Mouse (Mus musculus) G1E (cell line): Measurements from ENCODE around the gene Dars2. TPM values are rescaled to one million over a fixed set of nuclear protein-coding genes. Genes with fewer than 3 reads are reported as not detected.

Experiments used
- ATAC-seq: 2 replicates; pipeline ENCODE4 v1.8.0; 2016; ENCODE audit warnings: mild to moderate bottlenecking; ENCODE audit not compliant: insufficient number of reproducible peaks, poor library complexity, low FRiP score, severe bottlenecking; ENCODE audit errors: extremely low read depth
- DNase-seq: peaks from one replicate; pipeline ENCODE4 v3.0.0; 2012; ENCODE audit warnings: low spot score
- H3K27me3 ChIP-seq: 2 replicates; pipeline ENCODE4 v1.6.1; 2012; ENCODE audit warnings: mild to moderate bottlenecking, low read length, inconsistent platforms; ENCODE audit not compliant: insufficient read depth
- H3K36me3 ChIP-seq: replicated peaks from 2 replicates; pipeline ENCODE3; 2012; ENCODE audit warnings: mild to moderate bottlenecking, inconsistent platforms
- H3K4me1 ChIP-seq: 2 replicates; pipeline ENCODE4 v1.6.1; 2012; ENCODE audit warnings: low read depth, low read length, inconsistent platforms, mixed read lengths; ENCODE audit not compliant: insufficient read depth
- H3K4me3 ChIP-seq: 2 replicates; pipeline ENCODE4 v1.5.1; 2012; ENCODE audit warnings: low read depth, mild to moderate bottlenecking, inconsistent platforms, low read length, moderate library complexity, mixed read lengths
- H3K9me3 ChIP-seq: replicated peaks from 2 replicates; pipeline ENCODE4 v1.6.1; 2012; ENCODE audit warnings: inconsistent platforms
- CTCF ChIP-seq: IDR thresholded peaks from 2 replicates; pipeline ENCODE4 v1.5.1; 2012; ENCODE audit warnings: low read depth, low read length, inconsistent platforms, mixed read lengths
- GATA1 ChIP-seq: IDR thresholded peaks from 2 replicates; pipeline ENCODE4 v1.6.1; 2012; ENCODE audit warnings: borderline replicate concordance, low read length, inconsistent platforms, mixed read lengths
- GATA2 ChIP-seq: IDR thresholded peaks from 2 replicates; pipeline ENCODE4 v1.6.1; 2012; ENCODE audit warnings: low read depth, low read length, inconsistent platforms, borderline replicate concordance
- POLR2AphosphoS5 ChIP-seq: IDR thresholded peaks from 2 replicates; pipeline ENCODE4 v1.6.1; 2012; ENCODE audit warnings: low read depth, low read length, inconsistent platforms; ENCODE audit not compliant: insufficient replicate concordance
- TAL1 ChIP-seq: conservative IDR thresholded peaks from 2 replicates; pipeline ENCODE4 v1.6.1; 2012; ENCODE audit warnings: low read depth, low read length, inconsistent platforms, mixed read lengths
- polyA plus RNA-seq: library from polyadenylated mRNA; stranded (reverse); fragments of >175 nt; gene quantifications from 2 replicates; pipeline ENCODE4 v1.2.3, GENCODE M21; 2012
- total RNA-seq, 2 experiments: library from RNA; stranded (forward) in 1 of 2; stranded (reverse) in 1 of 2; fragments of 200-1000 nt in 1 of 2; fragments of >200 nt in 1 of 2; fragmentation: Nextera tagmentation in 1 of 2; gene quantifications; 2 replicates each; pipeline ENCODE4 v1.2.3; 2014 to 2017

The Dars2 gene
- total and polyA plus RNA-seq, 3 experiments: 3.8 to 41.1 (median 39.1) TPM

- no peaks in the 10 kb centered on the region for H3K27me3 ChIP-seq
- ATAC-seq: no peak
- peaks cover 16% of the 10 kb centered on the region for H3K4me1 ChIP-seq
- H3K4me3 ChIP-seq: no peak overlapping the region
- H3K9me3 ChIP-seq: no peaks in the 10 kb centered on the region
- H3K36me3 ChIP-seq: peaks cover 77% of the 10 kb centered on the region
- TF ChIP-seq POLR2AphosphoS5 (peak; percentile 83; the same call in 1 of the 2 replicates), TAL1 (no peak), CTCF (no peak), GATA2 (no peak), GATA1 (no peak)
- DNase-seq: no peak
Observed at GRCm38 (mm10) chr1:161040855-161041254, 29.6 kb downstream of the Dars2 start.

DNA sequence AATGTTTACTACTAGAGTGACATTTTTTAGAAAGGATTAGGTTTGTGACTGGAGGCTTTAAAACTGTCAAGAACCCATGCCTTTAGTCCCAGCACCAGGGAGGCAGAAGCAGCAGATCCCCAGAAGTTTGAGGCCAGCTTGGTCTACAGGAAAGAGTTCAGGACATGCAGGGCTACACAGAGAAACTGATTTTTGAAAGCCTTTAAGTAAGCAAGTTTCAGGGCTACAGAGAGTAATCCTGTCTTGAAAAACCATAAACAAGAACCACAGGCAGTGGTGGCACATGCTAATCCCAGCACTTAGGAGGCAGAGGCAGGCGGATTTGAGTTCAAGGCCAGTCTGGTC is 30.1 kb downstream of the Dars2 start:
- ATAC-seq: peak; percentile 10; the same call in 1 of the 2 replicates
- no peaks in the 10 kb centered on the region for H3K9me3 ChIP-seq
- H3K4me3 ChIP-seq: no peak overlapping the region
- DNase-seq: no peak
- H3K27me3 ChIP-seq: no peaks in the 10 kb centered on the region
- H3K36me3 ChIP-seq: peaks cover 77% of the 10 kb centered on the region
- TF ChIP-seq CTCF (no peak), POLR2AphosphoS5 (peak; percentile 12; the same call in 1 of the 2 replicates), TAL1 (no peak)
- peaks cover 16% of the 10 kb centered on the region for H3K4me1 ChIP-seq

DNA sequence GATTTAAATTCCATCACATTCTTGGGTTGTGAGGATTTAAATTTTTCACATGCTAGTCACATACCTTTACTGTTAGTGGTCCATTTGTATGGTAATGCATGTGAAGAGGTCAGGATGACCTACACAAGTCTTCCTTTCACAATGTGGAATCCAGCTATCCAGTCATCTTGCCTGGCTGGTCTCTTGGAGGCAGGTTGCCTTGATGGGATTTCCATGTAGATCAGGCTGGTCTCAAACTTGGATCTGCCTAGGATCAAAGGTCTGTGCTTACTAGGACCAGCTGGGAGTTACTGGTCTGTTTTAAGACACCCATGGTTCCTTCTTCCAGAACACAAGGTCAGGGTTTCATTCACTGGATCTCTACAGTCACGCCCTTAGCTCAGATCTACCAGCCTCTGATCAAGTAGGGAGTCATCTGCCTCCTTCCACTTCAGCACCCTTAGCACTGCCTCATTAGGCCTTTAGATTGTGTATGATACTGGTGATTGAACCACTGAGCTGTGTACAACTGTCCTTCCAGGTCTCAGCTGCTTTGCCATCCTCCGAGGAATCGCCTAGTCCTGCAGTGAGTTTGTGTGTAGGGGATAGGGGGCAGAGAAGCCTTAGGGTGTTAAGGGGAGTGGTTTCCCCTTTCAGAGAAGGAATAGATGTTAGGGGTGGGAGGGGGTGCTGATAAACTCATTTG is 30.6 kb downstream of the Dars2 start:
- peak; percentile 58 for ATAC-seq
- H3K36me3 ChIP-seq: peaks cover 76% of the 10 kb centered on the region
- H3K27me3 ChIP-seq: no peaks in the 10 kb centered on the region

DNA sequence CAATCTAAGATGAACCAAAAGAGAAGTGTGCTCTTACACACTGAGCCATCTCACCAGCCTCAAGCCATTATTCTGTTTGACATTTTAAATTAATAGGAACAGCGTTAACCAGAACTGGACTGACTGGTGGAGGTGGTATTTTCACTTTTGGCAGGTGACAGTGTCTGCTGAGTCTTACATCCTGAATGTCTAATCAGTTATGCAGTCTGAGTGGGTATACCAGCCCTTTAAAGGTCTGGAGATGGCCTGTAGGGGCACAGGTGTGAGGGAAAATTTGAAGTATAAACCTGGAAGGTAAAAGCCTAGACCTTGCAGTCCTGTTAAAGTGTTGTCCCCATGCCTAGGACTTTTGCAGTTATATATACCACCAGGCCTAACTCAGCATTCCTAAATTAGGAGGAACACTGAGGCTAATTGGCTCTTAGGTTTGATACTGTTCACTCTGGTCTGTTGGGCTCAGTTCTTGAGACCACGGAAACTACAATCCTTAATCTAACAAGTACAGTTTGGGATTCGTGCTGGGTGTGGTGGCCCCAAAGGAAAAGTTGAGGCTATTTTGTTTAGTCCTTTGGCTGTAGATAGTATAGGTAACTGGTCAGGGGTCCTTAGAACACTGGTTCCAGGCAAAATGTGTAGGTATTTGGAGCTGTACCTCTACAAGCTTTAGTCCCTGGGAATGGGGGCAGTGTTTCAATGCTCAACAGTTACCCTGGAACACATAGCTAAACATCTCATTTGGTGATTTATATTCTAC is 31.3 kb downstream of the Dars2 start:
- TF ChIP-seq POLR2AphosphoS5 (no peak), GATA1 (no peak), CTCF (no peak), GATA2 (no peak), TAL1 (no peak)
- H3K9me3 ChIP-seq: no peaks in the 10 kb centered on the region
- ATAC-seq (no peak), DNase-seq (no peak)
- H3K4me3 ChIP-seq: no peak overlapping the region
- H3K4me1 ChIP-seq: peaks cover 17% of the 10 kb centered on the region
- H3K27me3 ChIP-seq: no peaks in the 10 kb centered on the region
- H3K36me3 ChIP-seq: peaks cover 68% of the 10 kb centered on the region

More for the DNA sequence above, 30.6 kb downstream of the Dars2 start:
- H3K4me1 ChIP-seq: peaks cover 16% of the 10 kb centered on the region
- TF ChIP-seq GATA2: no peak
- no peak for TF ChIP-seq CTCF
- peak; percentile 98 for TF ChIP-seq POLR2AphosphoS5
- no peak for TF ChIP-seq TAL1
- TF ChIP-seq GATA1: no peak
- H3K4me3 ChIP-seq: no peak overlapping the region
- H3K9me3 ChIP-seq: no peaks in the 10 kb centered on the region
- peak; percentile 4 for DNase-seq

- TF ChIP-seq POLR2AphosphoS5: no peak
- no peak for TF ChIP-seq TAL1
- TF ChIP-seq GATA2: no peak
- TF ChIP-seq CTCF: no peak
- TF ChIP-seq GATA1: no peak
- Histone ChIP-seq H3K4me1 (peaks cover 28% of the 10 kb centered on the region), H3K27me3 (no peaks in the 10 kb centered on the region), H3K4me3 (peak overlapping the region; percentile 91), H3K9me3 (no peaks in the 10 kb centered on the region), H3K36me3 (peaks cover 57% of the 10 kb centered on the region)
- ATAC-seq (no peak), DNase-seq (no peak)
Observed at GRCm38 (mm10) chr1:161038004-161038403, 32.5 kb downstream of the Dars2 start.

DNA sequence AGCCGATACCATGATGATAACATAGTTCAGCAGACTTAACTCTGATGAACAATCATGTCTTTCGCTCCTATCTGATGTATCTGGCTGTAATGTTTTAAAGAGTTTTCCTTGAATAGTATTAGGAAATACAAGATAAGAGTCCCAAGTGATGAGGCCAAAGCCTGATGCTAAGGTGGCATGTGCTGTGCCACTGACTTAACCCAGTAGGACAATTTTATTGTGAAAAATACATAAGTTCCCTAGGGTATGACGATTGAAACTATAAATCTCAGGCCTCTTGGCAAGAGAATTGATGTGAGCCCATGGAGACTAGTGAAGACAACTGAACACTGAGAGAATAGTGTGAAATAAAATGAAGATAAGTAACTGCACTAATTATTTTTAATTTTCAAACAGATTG is 32.9 kb downstream of the Dars2 start:
- no peak for DNase-seq
- peaks cover 58% of the 10 kb centered on the region for H3K36me3 ChIP-seq
- TF ChIP-seq TAL1 (no peak), CTCF (no peak), GATA2 (no peak), GATA1 (no peak), POLR2AphosphoS5 (no peak)
- peaks cover 32% of the 10 kb centered on the region for H3K4me1 ChIP-seq
- no peaks in the 10 kb centered on the region for H3K27me3 ChIP-seq
- H3K9me3 ChIP-seq: no peaks in the 10 kb centered on the region
- no peak for ATAC-seq
- peak overlapping the region; percentile 91 for H3K4me3 ChIP-seq
